In genomic region chr5:97602176-97602575, GRCm38 (mm10) we compare ENCODE assay signal across 11 mouse cellular contexts.
A peak's percentile ranks its signal among the peaks of the same experiment; 100 is the strongest.
DNase-seq lines count a peak whose midpoint lies in the region; ATAC-seq lines count a peak whose summit lies in the region.
"Had no signal": no experiment of that assay in that cellular context is flagged by ENCODE, and none has a peak within 500 bp of the region (broad histone marks: within the 10 kb centered on the region; RNA-seq: fewer than 3 reads in every experiment).

No protein-coding gene starts in this region.

- ATAC-seq in heart, embryonic 11.5 days (replicated peaks; ENCODE audit: insufficient number of reproducible peaks, low FRiP score, low TSS enrichment): no peak
- ATAC-seq in frontal cortex, adult (ENCODE audit: low TSS enrichment): no peak
- ATAC-seq in inflammation-experienced regulatory T-cells, adult 6 months: no peak
- no peak for ATAC-seq in midbrain, embryonic 13.5 days
- ATAC-seq: forebrain, embryonic 14.5 days had no signal

- WGBS in heart, embryonic 11.5 days (ENCODE audit: insufficient replicate concordance): 55% methylated on average over 6 of the region's 6 CpGs
- WGBS in midbrain, embryonic 13.5 days: 87% methylated on average over 6 of the region's 6 CpGs

- no peaks in the 10 kb centered on the region for H3K9me3 ChIP-seq in heart, embryonic 11.5 days (replicated peaks; ENCODE audit: control insufficient read depth, low read length)
- H3K9me3 ChIP-seq in midbrain, embryonic 13.5 days: no peaks in the 10 kb centered on the region
- H3K9me3 ChIP-seq: hindbrain, embryonic 13.5 days had no signal

- H3K4me2 ChIP-seq in heart, embryonic 11.5 days: no peak overlapping the region
- no peak overlapping the region for H3K4me2 ChIP-seq in midbrain, embryonic 13.5 days (replicated peaks)
- H3K4me2 ChIP-seq: hindbrain, embryonic 13.5 days had no signal

- no peak overlapping the region for H3K27ac ChIP-seq in heart, embryonic 11.5 days (ENCODE audit: low read depth, low read length)
- no peak overlapping the region for H3K27ac ChIP-seq in midbrain, embryonic 13.5 days
- H3K27ac ChIP-seq: hindbrain, embryonic 13.5 days had no signal

- no peak overlapping the region for H3K4me3 ChIP-seq in heart, embryonic 11.5 days (ENCODE audit: low read depth, low read length)
- H3K4me3 ChIP-seq in midbrain, embryonic 13.5 days (replicated peaks): no peak overlapping the region
- H3K4me3 ChIP-seq: hindbrain, embryonic 13.5 days had no signal

- no peak overlapping the region for H3K9ac ChIP-seq in heart, embryonic 11.5 days (ENCODE audit: low read depth, low read length)
- no peak overlapping the region for H3K9ac ChIP-seq in midbrain, embryonic 13.5 days (replicated peaks)
- H3K9ac ChIP-seq: hindbrain, embryonic 13.5 days had no signal

- no peaks in the 10 kb centered on the region for H3K4me1 ChIP-seq in heart, embryonic 11.5 days (ENCODE audit: control insufficient read depth, insufficient read depth, low read length)
- no peaks in the 10 kb centered on the region for H3K4me1 ChIP-seq in midbrain, embryonic 13.5 days (replicated peaks)
- H3K4me1 ChIP-seq: hindbrain, embryonic 13.5 days had no signal

- no peaks in the 10 kb centered on the region for H3K36me3 ChIP-seq in heart, embryonic 11.5 days (ENCODE audit: control insufficient read depth, insufficient read depth, low read length)
- H3K36me3 ChIP-seq in midbrain, embryonic 13.5 days: no peaks in the 10 kb centered on the region
- H3K36me3 ChIP-seq: hindbrain, embryonic 13.5 days had no signal

- H3K27me3 ChIP-seq in heart, embryonic 11.5 days (ENCODE audit: control insufficient read depth, insufficient read depth, low read length): no peaks in the 10 kb centered on the region
- no peaks in the 10 kb centered on the region for H3K27me3 ChIP-seq in midbrain, embryonic 13.5 days
- H3K27me3 ChIP-seq: hindbrain, embryonic 13.5 days had no signal

- DNase-seq in heart, adult 9 months (ENCODE audit: low spot score in 2 of 2): peak; percentile 17 to 26
- DNase-seq in Muller cell, postnatal 12 days (ENCODE audit: inconsistent ontology term): peak; percentile 10
- DNase-seq in gastrocnemius, postnatal 10 days: peak; percentile 13
- peak; percentile 80 for DNase-seq in lung, postnatal 10 days
- DNase-seq: midbrain, embryonic 14.5 days had no signal

Comparison
In these comparisons a context has a peak if more than half of its experiments do, and no peak if none do; other contexts are left out.
1. DNase-seq: peak in every context shown above with its lines; median percentile 80 in lung, postnatal 10 days; 22 in heart, adult 9 months; 13 in gastrocnemius, postnatal 10 days; 10 in Muller cell, postnatal 12 days.